Mouse (Mus musculus) frontal cortex, postnatal 14 days (tissue): ENCODE results near the gene 4933425L06Rik.

Source experiments
- DNase-seq, 2 experiments: peaks; one replicate each; pipeline ENCODE4 v3.0.0; 2022; ENCODE audit warnings: low spot score in 2 of 2

Gene 4933425L06Rik

DNA sequence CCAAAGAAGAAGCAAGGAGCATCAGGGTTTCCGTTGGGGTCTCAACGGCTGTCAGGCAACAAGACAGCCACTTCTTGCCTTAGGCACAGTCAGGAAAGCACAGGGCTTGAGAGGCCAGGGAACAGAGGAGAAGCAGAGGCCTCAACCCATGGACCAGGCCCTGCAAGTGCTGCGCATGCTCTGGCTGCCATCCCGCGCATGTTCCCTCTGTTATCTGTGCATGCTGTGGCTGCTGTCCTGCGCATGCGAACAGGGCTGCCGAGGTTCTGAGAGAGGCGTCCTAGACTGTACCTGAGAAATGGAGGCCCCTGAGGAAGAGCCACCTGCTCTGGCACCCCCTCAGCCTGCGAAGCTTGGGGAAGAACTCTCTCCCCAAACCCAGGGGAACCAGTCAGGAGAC lies at the start of gene 4933425L06Rik:
Gene 4933425L06Rik (plus strand): TSS at position 261 of the 400 bp plus-strand sequence.
- no peak for DNase-seq

- peak in 1 of 2 experiments; percentile 19 for DNase-seq
Observed at GRCm38 (mm10) chr13:105037816-105038215, 44.1 kb upstream of the 4933425L06Rik start.

DNA sequence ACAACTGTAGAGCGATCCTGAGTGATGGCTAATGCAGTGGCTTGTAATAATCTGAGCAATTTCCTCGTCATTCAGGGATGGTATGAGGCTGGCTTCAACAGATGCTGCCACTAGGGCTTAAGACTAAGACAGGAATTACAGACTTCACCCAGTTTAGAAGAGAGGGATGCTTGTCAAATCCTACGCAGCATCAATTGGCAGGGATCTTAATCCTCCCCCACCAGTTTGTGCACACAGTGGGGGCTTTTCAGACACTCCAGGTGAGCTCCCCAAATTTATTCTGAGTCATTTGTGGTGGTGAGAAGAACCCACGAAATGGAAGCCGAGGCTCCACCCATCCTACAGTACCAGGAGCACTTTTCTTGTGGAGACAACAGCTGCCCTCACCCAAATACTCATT lies 43.6 kb upstream of the 4933425L06Rik start:
- no peak for DNase-seq

DNA sequence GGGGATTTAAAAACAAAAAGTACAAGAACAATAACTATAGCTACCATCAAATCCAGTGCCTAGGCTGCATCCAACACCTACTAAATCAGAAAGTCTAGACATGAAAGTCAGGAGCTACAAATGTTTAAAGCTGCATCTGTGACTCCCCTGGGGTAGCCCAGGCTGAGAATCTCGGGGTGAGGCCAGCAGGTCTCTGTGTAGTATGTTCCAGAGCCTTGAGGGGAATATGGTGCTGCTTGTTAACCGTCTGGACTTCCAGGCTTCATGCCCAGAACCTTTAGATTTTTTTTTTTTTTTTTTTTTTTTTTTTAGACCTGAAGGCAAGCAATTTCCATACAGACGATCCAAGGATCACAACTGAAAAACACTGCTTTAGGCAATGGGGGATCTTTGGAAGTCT lies 38.0 kb upstream of the 4933425L06Rik start:
- no peak for DNase-seq

DNA sequence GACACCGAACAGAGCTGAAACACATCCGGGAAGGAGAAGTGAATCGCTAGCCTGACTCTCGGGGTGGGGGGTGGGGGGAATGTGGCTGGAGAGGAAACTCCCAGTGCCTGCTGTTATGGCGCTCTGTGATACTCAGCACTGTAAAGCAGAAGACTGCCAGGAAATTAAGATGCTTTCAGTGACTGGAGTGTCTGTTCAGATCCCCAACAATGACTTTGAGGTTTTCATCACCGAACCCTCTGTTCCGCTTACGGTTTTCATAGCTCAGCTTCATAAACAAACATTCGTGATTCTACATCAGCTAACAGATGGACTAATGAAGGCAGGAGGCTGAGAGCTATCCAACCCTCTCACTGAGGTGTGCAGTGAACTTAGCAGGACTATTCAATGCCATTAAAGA lies 34.5 kb upstream of the 4933425L06Rik start:
- DNase-seq, result no peak

GRCm38 (mm10) chr13:105048662-105049061 lies 33.3 kb upstream of the 4933425L06Rik start:
- DNase-seq, result peak in 1 of 2 experiments; percentile 22

DNA sequence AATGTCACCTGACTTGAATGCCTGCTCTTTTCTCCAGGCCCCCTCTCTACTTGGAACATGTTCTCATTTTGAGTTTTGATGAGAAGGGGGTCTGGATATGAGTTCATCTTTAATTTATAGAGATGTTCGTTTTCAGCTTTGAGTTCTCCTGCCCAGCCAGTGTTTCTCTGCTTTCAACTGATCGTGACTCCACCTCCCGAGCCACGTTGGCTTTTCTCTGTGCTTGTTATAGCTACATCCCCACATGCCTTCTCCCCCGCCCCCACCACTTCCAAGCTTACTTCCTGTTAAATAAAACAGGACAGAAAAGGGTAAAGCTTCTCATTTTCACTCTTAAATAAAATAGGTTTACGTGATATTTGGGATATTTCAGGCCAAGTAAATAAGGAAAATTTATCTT lies 30.5 kb upstream of the 4933425L06Rik start:
- DNase-seq, result peak in 1 of 2 experiments; percentile 38

DNA sequence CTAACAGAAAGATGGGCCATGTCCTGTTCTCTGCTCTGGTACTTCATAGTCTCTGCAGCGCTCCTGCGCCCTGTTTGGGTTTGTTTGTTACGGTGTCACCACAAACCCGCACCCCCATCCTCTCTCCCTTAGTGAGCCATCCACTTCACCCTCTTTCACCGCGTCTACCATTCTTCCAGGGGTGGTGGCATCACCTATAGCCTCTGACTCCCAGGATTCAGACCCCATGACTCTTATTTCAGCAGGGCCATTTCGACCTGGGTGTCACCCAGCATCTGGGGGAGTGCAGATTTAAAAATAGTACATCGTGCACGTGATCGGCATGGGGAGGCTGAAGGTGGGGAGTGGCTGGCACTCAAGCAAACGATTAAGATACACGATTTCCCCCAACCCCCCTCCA lies 28.3 kb upstream of the 4933425L06Rik start:
- DNase-seq, result peak; percentile 31 to 43

- peak; percentile 72 to 74 for DNase-seq
Observed at GRCm38 (mm10) chr13:105054181-105054940, 27.6 kb upstream of the 4933425L06Rik start, which contains the start of gene Rgs7bp. Rgs7bp (minus strand) TSS chr13:105054930.

GRCm38 (mm10) chr13:105054941-105055309 lies 27.0 kb upstream of the 4933425L06Rik start:
- no peak for DNase-seq

GRCm38 (mm10) chr13:105055374-105055773 lies 26.5 kb upstream of the 4933425L06Rik start:
- no peak for DNase-seq

DNA sequence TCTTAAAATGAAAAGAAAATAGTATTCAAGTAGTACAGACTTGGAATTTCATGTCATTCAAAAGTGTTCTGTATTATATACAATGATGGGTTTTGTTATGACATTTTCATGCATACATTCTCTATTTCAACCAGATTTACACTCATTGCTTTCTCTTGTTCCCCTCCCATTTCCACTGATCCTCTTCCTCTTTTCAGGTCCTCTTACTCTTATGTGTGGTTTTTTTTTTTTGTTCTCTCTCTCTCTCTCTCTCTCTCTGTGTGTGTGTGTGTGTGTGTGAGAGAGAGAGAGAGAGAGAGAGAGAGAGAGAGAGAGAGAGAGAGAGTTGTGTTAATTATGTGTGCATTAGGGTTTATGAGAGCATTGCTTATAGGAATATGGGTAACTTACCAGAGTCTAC lies 15.8 kb upstream of the 4933425L06Rik start:
- DNase-seq, result no peak

DNA sequence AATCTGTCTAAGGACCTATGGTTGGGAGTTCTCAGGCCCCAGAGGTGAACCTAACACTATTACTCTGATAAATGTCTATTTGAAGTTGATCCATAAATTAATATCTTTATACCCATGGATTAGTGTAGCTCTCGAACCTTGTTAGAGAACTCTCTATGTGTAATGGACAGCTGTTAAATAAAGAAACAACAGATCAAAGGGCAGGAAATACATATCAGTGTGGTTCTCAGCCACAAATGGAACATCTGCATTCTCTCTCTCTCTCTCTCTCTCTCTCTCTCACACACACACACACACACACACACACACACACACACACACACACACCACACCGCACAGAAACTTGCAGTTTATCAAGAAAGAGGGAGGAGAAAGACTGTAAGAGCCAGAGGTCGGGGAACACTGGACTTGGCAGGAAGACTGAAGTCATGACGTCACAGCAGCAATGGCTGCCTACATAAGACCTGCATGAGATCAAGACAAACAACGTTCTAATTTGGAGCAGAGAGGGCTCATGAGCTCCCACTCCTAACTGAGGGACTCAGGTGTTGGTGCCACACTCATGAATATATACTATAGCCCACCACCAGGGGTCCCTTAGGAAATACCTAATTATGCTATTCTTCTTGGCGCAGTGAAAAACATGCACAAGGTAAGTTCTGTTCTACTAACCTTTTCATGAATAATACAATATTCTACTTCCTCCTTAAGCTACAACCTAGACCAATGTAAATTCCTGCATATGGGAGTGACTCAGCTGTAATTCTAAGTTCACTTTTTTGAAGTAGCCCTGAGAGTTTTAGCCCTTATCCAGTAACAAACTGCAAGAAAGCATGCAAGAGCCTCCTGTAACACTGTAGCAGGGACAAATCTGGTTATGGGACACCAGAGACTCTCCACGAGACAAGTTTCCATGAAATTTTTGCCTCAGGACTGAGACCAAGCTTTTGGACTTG lies 14.8 kb upstream of the 4933425L06Rik start:
- DNase-seq, result no peak

GRCm38 (mm10) chr13:105089276-105089675 lies 7.4 kb downstream of the 4933425L06Rik start:
- DNase-seq, result no peak

- DNase-seq, result no peak
Observed at GRCm38 (mm10) chr13:105096316-105096715, 14.4 kb downstream of the 4933425L06Rik start.

DNA sequence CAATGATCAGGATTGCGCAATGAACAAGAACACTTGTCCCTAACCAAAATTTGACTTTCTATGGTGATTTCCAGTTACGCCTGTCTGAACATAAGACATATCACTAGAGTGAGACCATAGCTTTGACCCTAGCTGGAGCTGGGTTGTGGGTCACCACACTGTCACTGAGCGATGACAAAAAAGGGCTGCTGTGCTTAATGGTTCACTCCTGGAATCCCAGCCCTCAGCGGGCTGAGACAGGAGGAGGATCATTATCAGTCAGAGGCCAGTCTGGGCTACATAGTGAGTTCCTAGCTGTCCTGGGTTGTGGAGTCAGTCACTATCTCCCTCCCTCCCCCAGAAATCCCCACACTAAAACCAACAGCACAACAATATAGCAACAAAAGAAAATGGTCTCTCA lies 18.8 kb downstream of the 4933425L06Rik start:
- DNase-seq, result no peak

- no peak for DNase-seq
Observed at GRCm38 (mm10) chr13:105104385-105104784, 22.5 kb downstream of the 4933425L06Rik start.

DNA sequence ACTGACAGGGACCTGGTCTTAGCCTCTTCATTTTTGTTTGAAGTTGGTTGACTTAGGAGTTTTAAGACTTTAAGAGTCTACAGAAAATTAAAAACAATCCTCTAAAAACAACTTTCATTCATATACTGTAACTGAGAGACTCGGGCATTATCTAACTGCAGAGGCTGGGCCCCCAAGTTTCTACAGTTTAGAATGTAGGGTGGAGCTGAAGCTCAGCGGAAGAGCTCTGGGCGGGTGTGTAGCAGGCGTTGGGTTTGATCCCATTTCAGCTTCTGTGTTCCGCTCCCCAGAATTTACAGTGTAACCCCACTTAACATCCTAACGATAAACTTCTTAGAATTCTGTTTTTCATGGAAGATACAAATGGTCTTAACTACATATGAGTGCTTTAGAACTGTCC lies 29.7 kb downstream of the 4933425L06Rik start:
- DNase-seq, result no peak

- no peak for DNase-seq
Observed at GRCm38 (mm10) chr13:105121617-105122016, 39.7 kb downstream of the 4933425L06Rik start.

GRCm38 (mm10) chr13:105122092-105122491 lies 40.2 kb downstream of the 4933425L06Rik start:
- no peak for DNase-seq

DNA sequence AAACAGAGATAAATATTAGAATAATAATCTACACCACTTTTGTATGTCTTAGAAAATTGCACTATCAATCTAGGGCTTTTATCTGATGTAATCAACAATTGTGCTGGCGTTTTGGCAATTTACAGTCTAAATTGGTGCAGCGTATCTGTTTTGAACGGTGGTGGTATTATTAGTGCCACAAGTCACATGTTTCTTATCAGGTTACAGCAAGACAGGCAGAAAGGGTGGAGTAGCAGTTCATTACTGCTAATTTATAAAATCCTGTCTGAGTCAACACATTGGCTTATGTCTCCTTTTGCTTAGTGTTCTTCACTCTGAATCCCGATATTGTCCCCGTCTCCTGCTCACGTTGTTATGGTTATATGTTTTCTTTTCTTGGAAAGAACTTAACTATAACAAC lies 48.2 kb downstream of the 4933425L06Rik start:
- no peak for DNase-seq

DNA sequence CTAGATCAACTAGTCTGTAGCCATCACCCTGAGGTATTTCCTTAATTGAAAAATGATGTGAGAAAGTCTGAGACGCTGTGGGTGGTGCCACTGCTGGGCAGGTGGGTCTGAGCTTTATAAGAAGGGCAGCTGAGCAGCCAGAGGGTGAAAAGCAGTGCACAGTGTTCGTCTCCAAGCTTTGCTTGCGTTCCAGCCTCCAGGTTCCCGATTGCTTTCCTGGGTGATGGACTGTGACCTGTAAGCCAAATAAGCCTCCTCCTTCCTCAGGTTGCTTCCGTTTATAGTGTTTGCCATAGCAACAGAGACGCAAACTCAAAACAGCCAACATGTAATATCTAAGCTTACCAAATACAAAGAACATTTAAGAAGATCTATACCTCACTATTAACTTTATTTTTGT lies 50.4 kb downstream of the 4933425L06Rik start:
- DNase-seq, result no peak

DNA sequence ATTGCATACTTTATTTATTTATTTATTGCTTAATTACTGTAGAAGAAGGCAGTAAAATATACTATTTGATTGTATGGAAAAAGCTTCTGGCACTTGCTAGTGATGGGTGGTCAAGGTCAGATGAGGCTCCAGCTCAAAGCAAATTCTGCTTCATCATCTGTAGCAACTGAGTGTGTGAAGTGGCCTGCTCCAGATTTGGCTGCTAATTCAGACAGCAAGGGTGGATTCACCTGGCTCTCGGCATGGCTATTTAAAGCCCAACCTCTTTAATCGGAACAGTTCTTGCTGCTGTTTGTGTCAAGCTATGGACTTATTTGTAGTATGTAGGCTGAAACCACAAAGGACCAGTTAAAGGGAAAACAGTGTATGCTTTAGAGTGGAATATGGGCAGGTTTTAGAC lies 50.9 kb downstream of the 4933425L06Rik start:
- no peak for DNase-seq
